Mouse (Mus musculus) embryonic facial prominence, embryonic 12.5 days (tissue): ENCODE measurements around the gene Tut7. TPM values are rescaled to one million over a fixed set of nuclear protein-coding genes. Genes with fewer than 3 reads are reported as not detected.
A peak's percentile ranks its signal among the peaks of the same experiment; 100 is the strongest.
"Not testable (repeated sequence)": the region's sequence is repeated elsewhere in the genome, so short reads cannot be mapped to it uniquely, and the experiment has no call there.

Experiments
- ATAC-seq: fragments of 200-750 bp; cut with Nextera tagmentation; 2 replicates; pipeline ENCODE4 v1.8.0; 2017; ENCODE audit not compliant: insufficient number of reproducible peaks, insufficient read depth, low FRiP score, low TSS enrichment
- H3K27ac ChIP-seq: fragments of 300-500 bp; sonication (generic); 2 replicates; pipeline ENCODE4 v1.5.1; 2016; ENCODE audit warnings: mild to moderate bottlenecking
- H3K27me3 ChIP-seq: fragments of 300-500 bp; sonication (generic); 2 replicates; pipeline ENCODE4 v1.6.1; 2016; ENCODE audit warnings: mild to moderate bottlenecking, moderate library complexity
- H3K36me3 ChIP-seq: fragments of 300-500 bp; sonication (generic); 2 replicates; pipeline ENCODE4 v1.6.1; 2016; ENCODE audit warnings: mild to moderate bottlenecking
- H3K4me1 ChIP-seq: fragments of 300-500 bp; sonication (generic); 2 replicates; pipeline ENCODE4 v1.6.1; 2016
- H3K4me2 ChIP-seq: fragments of 300-500 bp; sonication (generic); replicated peaks from 2 replicates; pipeline ENCODE4 v1.6.1; 2016; ENCODE audit warnings: mild to moderate bottlenecking, moderate library complexity
- H3K4me3 ChIP-seq: fragments of 300-500 bp; sonication (generic); 2 replicates; pipeline ENCODE4 v1.5.1; 2016; ENCODE audit warnings: mild to moderate bottlenecking
- H3K9ac ChIP-seq: fragments of 300-500 bp; sonication (generic); 2 replicates; pipeline ENCODE4 v1.6.1; 2016; ENCODE audit warnings: mild to moderate bottlenecking, moderate library complexity
- H3K9me3 ChIP-seq: fragments of 300-500 bp; sonication (generic); 2 replicates; pipeline ENCODE4 v1.6.1; 2016; ENCODE audit warnings: mild to moderate bottlenecking, moderate library complexity
- WGBS: fragments of 180-500 bp; shearing (Covaris S2); methylation state at CpG from one replicate; pipeline ENCODE4 v1.1.7; 2016; 5-methylcytosine and 5-hydroxymethylcytosine counted together
- polyA plus RNA-seq: library from polyadenylated mRNA; unstranded; fragments of >200 nt; fragmentation: Nextera tagmentation; extraction: Ambion mirVana; gene quantifications from 2 replicates; pipeline ENCODE4 v1.2.1, GENCODE M21; 2016

Gene Tut7
- polyA plus RNA-seq, 1 experiment from 2014 or later, result 57.0 TPM

DNA sequence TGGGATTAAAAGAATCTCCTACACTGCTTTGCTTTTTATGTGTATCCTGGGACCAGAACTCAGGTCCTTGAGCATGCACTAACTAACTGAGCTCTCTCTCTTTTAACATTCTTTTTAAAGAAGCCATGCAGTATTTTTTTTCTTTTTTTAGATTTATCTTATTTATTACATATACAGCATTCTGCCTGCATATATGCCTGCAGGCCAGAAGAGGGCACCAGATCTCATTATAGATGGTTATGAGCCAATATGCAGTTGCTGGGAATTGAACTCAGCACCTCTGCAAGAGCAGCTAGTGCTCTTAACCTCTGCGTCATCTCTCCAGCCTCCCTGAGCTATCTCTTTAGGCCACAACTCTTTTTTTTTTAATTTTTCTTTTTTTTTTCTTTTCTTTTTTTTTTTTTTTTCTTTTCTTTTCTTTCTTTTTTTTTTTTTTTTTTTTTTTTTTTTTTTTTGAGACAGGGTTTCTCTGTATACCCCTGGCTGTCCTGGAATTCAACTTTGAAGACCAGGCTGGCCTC lies 43.1 kb downstream of the Tut7 start:
- not testable (repeated sequence) for H3K4me3 ChIP-seq, H3K9me3 ChIP-seq, H3K4me1 ChIP-seq, ATAC-seq, H3K27ac ChIP-seq, H3K4me2 ChIP-seq, H3K27me3 ChIP-seq, H3K9ac ChIP-seq
- peaks cover 90% of the 10 kb centered on the region for H3K36me3 ChIP-seq
- 96% methylated on average over 1 of the region's 1 CpGs for WGBS

DNA sequence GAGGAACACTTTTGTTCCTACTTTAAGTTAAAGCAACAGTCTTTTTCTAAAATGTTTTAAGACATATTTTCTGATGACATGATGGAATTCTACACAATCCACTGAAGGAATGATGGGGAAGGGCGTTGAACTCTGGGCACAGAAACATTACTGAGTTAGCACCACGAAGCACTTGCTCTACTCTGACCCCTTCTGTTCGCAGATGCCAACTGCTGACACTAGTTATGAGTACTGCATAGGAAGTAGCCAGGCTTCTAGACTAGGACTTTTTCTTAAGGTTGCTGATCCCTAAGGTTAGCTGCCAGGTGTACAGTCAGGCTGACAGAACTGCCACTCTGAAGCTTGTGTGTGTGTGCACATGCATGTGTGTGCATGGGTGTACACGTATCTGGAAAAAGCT lies 43.7 kb downstream of the Tut7 start:
- H3K4me2 ChIP-seq, result no peak overlapping the region
- no peak overlapping the region for H3K4me3 ChIP-seq
- ATAC-seq, result no peak
- H3K9me3 ChIP-seq, result no peaks in the 10 kb centered on the region
- no peaks in the 10 kb centered on the region for H3K27me3 ChIP-seq
- H3K36me3 ChIP-seq, result peaks cover 87% of the 10 kb centered on the region
- H3K9ac ChIP-seq, result no peak overlapping the region
- 89% methylated on average over 4 of the region's 4 CpGs for WGBS
- no peaks in the 10 kb centered on the region for H3K4me1 ChIP-seq
- H3K27ac ChIP-seq, result no peak overlapping the region

DNA sequence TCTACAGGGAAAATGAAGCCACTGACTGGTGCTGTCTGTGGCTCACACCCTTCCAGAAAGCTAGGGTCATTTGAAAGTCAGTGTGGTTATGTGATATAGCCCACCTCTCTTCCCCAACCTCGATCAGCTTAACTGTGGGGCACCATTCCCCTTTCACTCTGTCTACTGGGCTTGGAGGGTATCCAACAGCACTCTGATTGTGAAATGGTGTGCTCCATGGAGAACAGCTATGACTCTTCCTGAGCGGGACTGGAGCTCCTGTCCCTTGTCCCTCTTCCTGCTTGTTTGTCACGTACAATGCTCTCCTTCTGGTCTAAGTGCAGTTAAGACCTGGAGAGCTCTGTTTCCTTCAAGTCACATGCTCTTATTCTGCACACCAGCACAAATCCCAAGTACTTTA lies 47.8 kb downstream of the Tut7 start:
- Histone ChIP-seq H3K36me3 (peaks cover 61% of the 10 kb centered on the region), H3K27ac (no peak overlapping the region), H3K9ac (no peak overlapping the region), H3K4me2 (no peak overlapping the region), H3K27me3 (no peaks in the 10 kb centered on the region), H3K9me3 (no peaks in the 10 kb centered on the region), H3K4me1 (0 out of 2 replicates have a peak, but pooled peaks cover 2% of the 10 kb centered on the region), H3K4me3 (no peak overlapping the region)
- WGBS, result 86% methylated on average over 3 of the region's 3 CpGs
- no peak for ATAC-seq

DNA sequence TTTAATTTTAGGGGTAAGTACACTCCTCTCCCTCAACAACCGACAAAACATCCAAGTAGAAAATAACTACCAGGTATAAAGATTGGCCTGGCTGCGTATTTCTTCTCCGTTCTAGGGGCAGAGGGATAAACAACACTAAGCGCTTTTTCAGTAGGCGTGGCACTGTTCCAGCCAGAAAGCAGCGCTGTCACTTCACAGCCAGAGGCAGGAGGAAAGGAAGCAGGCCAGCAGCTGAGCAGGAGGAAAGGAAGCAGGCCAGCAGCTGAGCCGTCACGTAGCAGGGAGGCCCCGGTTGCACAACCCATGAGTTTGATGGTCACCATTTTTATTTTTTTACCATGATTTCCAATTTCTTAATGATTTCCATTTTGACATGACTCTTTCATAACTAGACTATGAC lies 51.7 kb downstream of the Tut7 start:
- H3K4me1 ChIP-seq, result peaks cover 25% of the 10 kb centered on the region
- H3K9me3 ChIP-seq, result no peaks in the 10 kb centered on the region
- peak overlapping the region; percentile 94 for H3K27ac ChIP-seq
- 66% methylated on average over 9 of the region's 9 CpGs for WGBS
- H3K4me3 ChIP-seq, result no peak overlapping the region
- peaks cover 31% of the 10 kb centered on the region for H3K36me3 ChIP-seq
- H3K9ac ChIP-seq, result peak overlapping the region; percentile 24; the same call in 1 of the 2 replicates
- H3K4me2 ChIP-seq, result no peak overlapping the region
- no peaks in the 10 kb centered on the region for H3K27me3 ChIP-seq
- ATAC-seq, result no peak

DNA sequence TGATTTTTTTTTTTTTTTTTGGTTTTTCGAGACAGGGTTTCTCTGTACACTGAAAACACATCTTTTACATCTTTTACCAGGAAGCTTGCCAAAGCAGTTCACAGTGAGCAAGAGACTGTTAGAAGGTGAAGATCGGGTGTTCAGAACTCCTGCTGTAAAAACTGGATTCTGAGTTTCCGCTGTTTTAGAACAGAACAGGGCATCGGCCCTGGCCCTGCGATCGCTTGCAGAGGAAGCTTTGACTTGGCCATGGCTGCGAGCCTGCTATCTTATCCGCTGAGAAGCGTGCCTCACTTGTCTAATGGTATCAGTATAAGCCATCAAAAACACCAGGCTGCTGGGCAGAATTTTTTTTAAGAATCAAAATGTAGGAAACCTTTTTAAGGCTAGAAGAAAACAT lies 52.1 kb downstream of the Tut7 start:
- Histone ChIP-seq H3K4me2 (peak overlapping the region; percentile 75), H3K4me1 (peaks cover 29% of the 10 kb centered on the region), H3K27me3 (no peaks in the 10 kb centered on the region), H3K4me3 (no peak overlapping the region), H3K27ac (peak overlapping the region; percentile 94), H3K9ac (peak overlapping the region; percentile 24; the same call in 1 of the 2 replicates), H3K36me3 (peaks cover 27% of the 10 kb centered on the region), H3K9me3 (no peaks in the 10 kb centered on the region)
- ATAC-seq, result no peak
- WGBS, result 73% methylated on average over 9 of the region's 9 CpGs

GRCm38 (mm10) chr13:59770164-59770562 lies 52.8 kb downstream of the Tut7 start:
- Histone ChIP-seq H3K4me1 (peaks cover 31% of the 10 kb centered on the region), H3K4me3 (peak overlapping the region; percentile 85), H3K27ac (peak overlapping the region; percentile 94), H3K9me3 (no peaks in the 10 kb centered on the region), H3K4me2 (peak overlapping the region; percentile 75), H3K36me3 (peaks cover 22% of the 10 kb centered on the region; the same call in 1 of the 2 replicates), H3K9ac (peak overlapping the region; percentile 62), H3K27me3 (no peaks in the 10 kb centered on the region)
- ATAC-seq, result peak; percentile 88
- WGBS, result under 1% methylated on average over 28 of the region's 28 CpGs

GRCm38 (mm10) chr13:59769296-59770163 lies 53.4 kb downstream of the Tut7 start, which contains the start of gene Isca1:
TSS of gene Isca1 (minus strand) at chr13:59769810.
- Histone ChIP-seq H3K36me3 (peaks cover 17% of the 10 kb centered on the region; the same call in 1 of the 2 replicates), H3K27ac (peak within 1 kb of the TSS; percentile 94), H3K4me1 (peaks cover 31% of the 10 kb centered on the region), H3K9me3 (no peaks in the 10 kb centered on the region), H3K4me2 (peak within 1 kb of the TSS; percentile 75), H3K9ac (peak within 1 kb of the TSS; percentile 80), H3K4me3 (peak within 1 kb of the TSS; percentile 85), H3K27me3 (no peaks in the 10 kb centered on the region)
- under 1% methylated on average over 91 of the region's 91 CpGs for WGBS
- peak; percentile 97 for ATAC-seq

DNA sequence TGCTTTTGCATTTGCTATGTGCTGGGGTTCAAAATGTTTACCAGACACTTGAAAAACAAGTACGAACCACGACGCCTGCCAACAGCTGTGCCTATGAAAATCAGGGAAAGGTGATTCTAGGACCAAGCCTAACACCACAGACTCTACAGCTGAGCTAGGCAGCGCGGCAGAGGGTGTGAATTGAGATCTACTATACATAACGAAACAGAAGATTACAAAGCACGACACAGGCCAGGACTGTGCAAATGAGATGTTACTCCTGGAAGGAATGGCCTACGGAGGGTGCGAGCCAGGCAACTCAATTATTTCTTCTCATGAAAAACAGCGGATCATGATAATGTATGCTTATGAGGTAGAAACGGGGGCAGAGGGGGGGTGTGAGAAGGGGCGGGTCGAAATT lies 54.4 kb downstream of the Tut7 start:
- H3K27ac ChIP-seq, result no peak overlapping the region
- H3K9me3 ChIP-seq, result no peaks in the 10 kb centered on the region
- no peak for ATAC-seq
- peaks cover 13% of the 10 kb centered on the region; the same call in 1 of the 2 replicates for H3K36me3 ChIP-seq
- H3K27me3 ChIP-seq, result no peaks in the 10 kb centered on the region
- H3K9ac ChIP-seq, result peak overlapping the region; percentile 80
- H3K4me2 ChIP-seq, result peak overlapping the region; percentile 75
- H3K4me3 ChIP-seq, result peak overlapping the region; percentile 85
- H3K4me1 ChIP-seq, result peaks cover 31% of the 10 kb centered on the region
- 53% methylated on average over 13 of the region's 13 CpGs for WGBS

DNA sequence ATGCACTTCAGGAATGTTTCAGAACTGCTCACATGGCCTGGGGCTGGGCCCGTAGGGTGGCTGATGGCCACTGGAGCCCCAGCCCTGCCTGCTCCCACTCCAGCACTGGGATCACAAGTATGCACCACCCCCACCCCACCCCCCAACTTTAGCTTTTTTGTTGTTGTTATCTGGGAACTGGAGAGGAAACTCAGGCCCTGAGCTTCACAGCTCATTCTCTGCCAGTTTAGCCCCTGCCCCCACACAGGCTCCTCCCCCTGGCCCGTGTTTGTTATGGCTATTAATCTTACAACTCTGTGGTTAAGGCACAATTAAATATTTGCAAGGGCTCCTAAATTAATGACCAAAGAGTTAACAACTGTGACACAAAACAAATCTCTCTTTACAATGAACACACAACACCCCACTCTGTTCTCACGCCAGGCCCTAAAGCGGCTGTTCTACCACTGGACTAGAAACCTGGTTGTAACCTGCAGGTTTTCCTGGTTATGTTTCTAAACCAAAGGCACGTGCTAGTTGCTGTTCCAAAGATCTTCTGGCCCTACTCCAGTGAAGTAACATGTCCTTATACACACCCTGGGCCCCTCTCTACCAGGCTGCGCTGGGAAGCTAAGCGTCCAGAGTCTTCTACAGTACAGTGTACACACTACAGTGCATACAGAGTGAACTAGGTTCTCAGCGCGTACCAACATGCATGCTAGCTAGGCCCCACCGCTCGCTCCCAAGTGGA lies 56.0 kb downstream of the Tut7 start:
- Histone ChIP-seq H3K9me3 (no peaks in the 10 kb centered on the region), H3K36me3 (peaks cover 9% of the 10 kb centered on the region), H3K9ac (no peak overlapping the region), H3K27me3 (no peaks in the 10 kb centered on the region), H3K4me1 (peaks cover 31% of the 10 kb centered on the region), H3K4me2 (0 out of 2 replicates have a peak overlapping the region, but pooled peaks have one; percentile 14), H3K4me3 (no peak overlapping the region), H3K27ac (no peak overlapping the region)
- ATAC-seq, result no peak
- WGBS, result 79% methylated on average over 11 of the region's 11 CpGs

DNA sequence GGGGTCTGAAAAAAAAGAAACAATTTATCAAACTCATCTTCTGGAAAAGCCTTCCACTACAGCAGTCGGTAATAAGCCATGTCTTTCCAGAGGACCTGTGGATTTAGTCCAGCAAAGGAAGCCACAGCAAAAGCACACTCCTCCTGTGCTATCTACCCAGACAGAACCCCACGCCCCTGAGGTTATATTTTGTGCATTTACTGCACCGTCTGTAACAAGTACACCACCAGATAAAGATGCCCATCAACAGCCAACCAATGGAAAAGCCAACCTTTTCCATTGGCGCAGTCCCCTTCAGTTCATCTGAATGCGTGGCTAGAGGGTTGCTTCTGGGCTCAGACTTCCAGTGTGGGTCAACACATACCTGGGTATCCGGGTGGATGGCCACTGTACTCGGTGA lies 60.2 kb downstream of the Tut7 start:
- H3K9ac ChIP-seq, result no peak overlapping the region
- ATAC-seq, result no peak
- WGBS, result 93% methylated on average over 7 of the region's 7 CpGs
- H3K27ac ChIP-seq, result no peak overlapping the region
- peaks cover 20% of the 10 kb centered on the region for H3K4me1 ChIP-seq
- H3K36me3 ChIP-seq, result peaks cover 49% of the 10 kb centered on the region
- H3K9me3 ChIP-seq, result no peaks in the 10 kb centered on the region
- H3K4me3 ChIP-seq, result no peak overlapping the region
- H3K27me3 ChIP-seq, result no peaks in the 10 kb centered on the region
- H3K4me2 ChIP-seq, result no peak overlapping the region

- H3K9me3 ChIP-seq, result no peaks in the 10 kb centered on the region
- H3K36me3 ChIP-seq, result peaks cover 60% of the 10 kb centered on the region
- no peak overlapping the region for H3K9ac ChIP-seq
- H3K27me3 ChIP-seq, result no peaks in the 10 kb centered on the region
- 93% methylated on average over 7 of the region's 7 CpGs for WGBS
- H3K4me1 ChIP-seq, result no peaks in the 10 kb centered on the region
- H3K4me2 ChIP-seq, result no peak overlapping the region
- ATAC-seq, result no peak
- H3K27ac ChIP-seq, result no peak overlapping the region
- H3K4me3 ChIP-seq, result no peak overlapping the region
Measured at GRCm38 (mm10) chr13:59756906-59757305, 66.0 kb downstream of the Tut7 start.
